Mouse (Mus musculus): Measurements from ENCODE around the gene Sbno2. TPM values are rescaled to one million over a fixed set of nuclear protein-coding genes. Genes with fewer than 3 reads are reported as not detected.

Sbno2 gene
- polyA plus RNA-seq, 1 experiment, result 44.6 TPM

DNA sequence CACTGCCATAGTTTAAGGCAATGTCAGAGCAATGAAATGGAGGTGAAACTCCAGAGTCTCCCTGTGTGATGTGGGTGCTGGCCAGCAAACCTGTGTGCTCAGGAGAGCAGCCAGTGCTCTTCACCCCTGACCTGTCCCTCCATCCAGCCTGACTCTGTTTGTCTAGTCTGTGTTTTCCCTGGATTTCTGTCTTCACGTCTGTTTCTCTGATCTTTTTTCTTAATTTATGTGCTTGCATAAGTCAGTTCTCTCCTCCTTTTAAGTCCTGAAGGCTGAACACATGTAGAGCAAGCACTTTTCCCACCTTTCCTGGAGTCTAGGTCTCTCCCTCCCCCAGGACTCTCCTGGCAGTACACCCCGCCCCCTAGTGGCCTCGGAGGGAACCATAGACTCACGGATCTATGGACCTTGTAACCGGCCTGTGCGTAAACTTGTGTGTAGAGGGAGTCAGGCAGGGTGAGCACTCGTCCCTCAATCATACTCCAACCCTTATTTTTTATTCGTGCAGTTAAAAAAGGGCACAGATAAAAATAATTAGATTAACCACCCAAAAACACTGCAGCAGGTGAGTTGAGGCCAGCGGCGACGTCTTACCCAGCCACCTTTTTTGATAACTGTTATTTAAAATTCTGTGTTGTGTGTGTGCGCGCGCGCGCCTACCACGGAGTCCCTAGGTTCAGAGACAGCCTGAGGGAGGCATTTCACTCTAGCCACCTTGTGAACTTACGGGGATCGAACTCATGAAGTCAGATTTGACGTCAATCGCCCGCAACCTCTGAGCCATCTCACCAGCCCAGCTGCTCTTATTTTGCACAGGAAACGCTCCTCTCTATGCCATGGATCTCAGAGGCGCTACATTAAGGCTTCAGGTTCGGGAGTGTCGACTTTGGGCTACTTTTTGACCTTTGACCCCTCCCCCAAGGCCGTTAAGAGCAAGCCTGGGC lies 9.2 kb upstream of the Sbno2 start:
- H3K27me3 ChIP-seq (ENCODE audit: control insufficient read depth, insufficient read depth, insufficient read length), result no peaks in the 10 kb centered on the region
- H3K36me3 ChIP-seq (ENCODE audit: control insufficient read depth, insufficient read depth), result peaks cover 5% of the 10 kb centered on the region
- TF ChIP-seq MAX (IDR thresholded peaks at IDR 0.05; ENCODE audit: low read depth) (no peak), E2F4 (IDR thresholded peaks at IDR 0.05; ENCODE audit: insufficient read depth) (no peak), REST (IDR thresholded peaks at IDR 0.05; ENCODE audit: insufficient read depth, insufficient read length) (no peak), USF1 (IDR thresholded peaks at IDR 0.05; ENCODE audit: low read depth) (no peak), MYOG (IDR thresholded peaks at IDR 0.05; ENCODE audit: control insufficient read depth in 1 of 3, insufficient read depth in 1 of 3, insufficient read length in 2 of 3, low read depth in 2 of 3) (no peak), TCF3 (IDR thresholded peaks at IDR 0.05; ENCODE audit: insufficient read length, low read depth) (no peak)
- H3K4me2 ChIP-seq (ENCODE audit: low read depth), result peak overlapping the region; percentile 80
- peak overlapping the region; percentile 93 for H3K4me3 ChIP-seq
- peaks cover 39% of the 10 kb centered on the region for H3K79me2 ChIP-seq (ENCODE audit: control insufficient read depth, insufficient read depth)
- H3ac ChIP-seq (ENCODE audit: control insufficient read depth, insufficient read length), result peak overlapping the region; percentile 96

GRCm38 (mm10) chr10:80107678-80108077 lies 2.3 kb upstream of the Sbno2 start:
- H3K79me2 ChIP-seq (ENCODE audit: control insufficient read depth, insufficient read depth), result peaks cover 6% of the 10 kb centered on the region
- TF ChIP-seq MYOD1 (IDR thresholded peaks at IDR 0.05; ENCODE audit: control insufficient read depth in 1 of 3, insufficient read length in 2 of 3, low read depth in 2 of 3) (peak in 1 of 3 experiments; percentile 54), MYOG (IDR thresholded peaks at IDR 0.05; ENCODE audit: control insufficient read depth in 1 of 3, insufficient read depth in 1 of 3, insufficient read length in 2 of 3, low read depth in 2 of 3) (peak in 1 of 3 experiments; percentile 68), USF1 (IDR thresholded peaks at IDR 0.05; ENCODE audit: low read depth) (no peak)
- H3ac ChIP-seq (ENCODE audit: control insufficient read depth, insufficient read length), result no peak overlapping the region
- no peaks in the 10 kb centered on the region for H3K36me3 ChIP-seq (ENCODE audit: control insufficient read depth, insufficient read depth)
- H3K27me3 ChIP-seq (ENCODE audit: control insufficient read depth, insufficient read depth, insufficient read length), result no peaks in the 10 kb centered on the region
- H3K4me2 ChIP-seq (ENCODE audit: low read depth), result peak overlapping the region; percentile 31
- H3K4me3 ChIP-seq, result no peak overlapping the region

DNA sequence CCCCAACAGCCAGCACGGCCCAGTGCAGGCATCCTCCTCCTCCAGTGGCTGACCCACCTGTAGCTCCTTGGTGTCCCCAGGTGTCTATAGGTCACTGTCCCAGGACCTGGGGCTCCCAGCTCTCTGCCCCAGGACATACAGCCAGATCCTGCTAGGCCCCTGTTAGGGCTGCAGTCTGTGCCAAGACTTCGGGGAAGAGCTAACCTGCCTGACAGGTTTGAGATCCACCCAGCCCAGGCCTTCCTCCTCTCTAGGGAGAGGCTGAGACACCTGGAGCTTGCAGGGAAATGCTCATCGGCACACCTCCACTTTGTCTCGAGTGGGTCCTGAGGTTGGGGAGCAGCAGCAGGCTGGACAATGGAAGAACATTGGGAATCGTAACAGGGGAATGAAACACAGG lies 555 bp upstream of the Sbno2 start:
- H3K79me2 ChIP-seq (ENCODE audit: control insufficient read depth, insufficient read depth), result peaks cover 19% of the 10 kb centered on the region
- no peak overlapping the region for H3K4me3 ChIP-seq
- no peak overlapping the region for H3K4me2 ChIP-seq (ENCODE audit: low read depth)
- H3K27me3 ChIP-seq (ENCODE audit: control insufficient read depth, insufficient read depth, insufficient read length), result no peaks in the 10 kb centered on the region
- H3K36me3 ChIP-seq (ENCODE audit: control insufficient read depth, insufficient read depth), result no peaks in the 10 kb centered on the region
- TF ChIP-seq REST (IDR thresholded peaks at IDR 0.05; ENCODE audit: insufficient read depth, insufficient read length), result no peak
- TF ChIP-seq MYOD1 (IDR thresholded peaks at IDR 0.05; ENCODE audit: control insufficient read depth in 1 of 3, insufficient read length in 2 of 3, low read depth in 2 of 3), result no peak
- no peak for TF ChIP-seq MAX (IDR thresholded peaks at IDR 0.05; ENCODE audit: low read depth)
- TF ChIP-seq SRF (IDR thresholded peaks at IDR 0.05; ENCODE audit: control insufficient read depth, insufficient read length, low read depth), result no peak
- TF ChIP-seq TCF12 (IDR thresholded peaks at IDR 0.05; ENCODE audit: insufficient read depth, poor library complexity, severe bottlenecking), result no peak
- TF ChIP-seq POLR2AphosphoS2 (IDR thresholded peaks at IDR 0.05; ENCODE audit: insufficient read length, low read depth), result no peak
- TF ChIP-seq USF1 (IDR thresholded peaks at IDR 0.05; ENCODE audit: low read depth), result no peak
- no peak for TF ChIP-seq TCF3 (IDR thresholded peaks at IDR 0.05; ENCODE audit: insufficient read length, low read depth)
- TF ChIP-seq MYOG (IDR thresholded peaks at IDR 0.05; ENCODE audit: control insufficient read depth in 1 of 3, insufficient read depth in 1 of 3, insufficient read length in 2 of 3, low read depth in 2 of 3), result no peak
- TF ChIP-seq E2F4 (IDR thresholded peaks at IDR 0.05; ENCODE audit: insufficient read depth), result no peak
- no peak for TF ChIP-seq CEBPB (IDR thresholded peaks at IDR 0.05; ENCODE audit: insufficient read depth, poor library complexity, severe bottlenecking)
- no peak for TF ChIP-seq POLR2A (IDR thresholded peaks at IDR 0.05; ENCODE audit: insufficient read length, low read depth)
- no peak overlapping the region for H3ac ChIP-seq (ENCODE audit: control insufficient read depth, insufficient read length)

DNA sequence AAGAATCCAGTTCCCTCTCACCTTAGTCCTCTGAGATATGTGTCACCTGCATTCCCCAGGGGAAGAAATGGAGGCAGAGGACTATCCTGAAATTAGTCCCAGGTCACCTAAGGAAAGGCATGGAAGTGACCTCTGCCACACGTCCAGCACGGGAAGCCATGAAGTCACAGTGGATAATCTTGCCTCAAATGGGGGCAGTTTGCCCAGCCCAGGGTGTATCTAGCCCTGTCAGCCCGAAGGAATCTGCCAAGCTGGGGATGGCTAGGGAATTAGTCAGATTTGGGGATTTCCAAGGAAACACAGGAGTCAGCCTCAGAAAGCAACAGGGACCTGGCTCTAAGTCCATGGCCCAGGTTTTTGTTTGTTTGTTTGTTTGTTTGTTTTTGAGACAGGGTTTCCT lies 1.2 kb downstream of the Sbno2 start:
- Histone ChIP-seq H3K27me3 (ENCODE audit: control insufficient read depth, insufficient read depth, insufficient read length) (no peaks in the 10 kb centered on the region), H3K4me3 (peak overlapping the region; percentile 67), H3K79me2 (ENCODE audit: control insufficient read depth, insufficient read depth) (peaks cover 37% of the 10 kb centered on the region), H3ac (ENCODE audit: control insufficient read depth, insufficient read length) (no peak overlapping the region), H3K36me3 (ENCODE audit: control insufficient read depth, insufficient read depth) (no peaks in the 10 kb centered on the region), H3K4me2 (ENCODE audit: low read depth) (peak overlapping the region; percentile 72)
- peak; percentile 55 for TF ChIP-seq POLR2AphosphoS2 (IDR thresholded peaks at IDR 0.05; ENCODE audit: insufficient read length, low read depth)
- no peak for TF ChIP-seq E2F4 (IDR thresholded peaks at IDR 0.05; ENCODE audit: insufficient read depth)
- TF ChIP-seq POLR2A (IDR thresholded peaks at IDR 0.05; ENCODE audit: insufficient read length, low read depth), result peak; percentile 48
- no peak for TF ChIP-seq SRF (IDR thresholded peaks at IDR 0.05; ENCODE audit: control insufficient read depth, insufficient read length, low read depth)
- no peak for TF ChIP-seq TCF12 (IDR thresholded peaks at IDR 0.05; ENCODE audit: insufficient read depth, poor library complexity, severe bottlenecking)

- H3K4me2 ChIP-seq (ENCODE audit: low read depth), result peak overlapping the region; percentile 72
- TF ChIP-seq POLR2A (IDR thresholded peaks at IDR 0.05; ENCODE audit: insufficient read length, low read depth) (no peak), TCF12 (IDR thresholded peaks at IDR 0.05; ENCODE audit: insufficient read depth, poor library complexity, severe bottlenecking) (no peak), SRF (IDR thresholded peaks at IDR 0.05; ENCODE audit: control insufficient read depth, insufficient read length, low read depth) (no peak), E2F4 (IDR thresholded peaks at IDR 0.05; ENCODE audit: insufficient read depth) (no peak), TCF3 (IDR thresholded peaks at IDR 0.05; ENCODE audit: insufficient read length, low read depth) (no peak), MYOD1 (IDR thresholded peaks at IDR 0.05; ENCODE audit: control insufficient read depth in 1 of 3, insufficient read length in 2 of 3, low read depth in 2 of 3) (no peak), MAX (IDR thresholded peaks at IDR 0.05; ENCODE audit: low read depth) (no peak), USF1 (IDR thresholded peaks at IDR 0.05; ENCODE audit: low read depth) (no peak), POLR2AphosphoS2 (IDR thresholded peaks at IDR 0.05; ENCODE audit: insufficient read length, low read depth) (no peak), MYOG (IDR thresholded peaks at IDR 0.05; ENCODE audit: control insufficient read depth in 1 of 3, insufficient read depth in 1 of 3, insufficient read length in 2 of 3, low read depth in 2 of 3) (no peak), REST (IDR thresholded peaks at IDR 0.05; ENCODE audit: insufficient read depth, insufficient read length) (no peak), CEBPB (IDR thresholded peaks at IDR 0.05; ENCODE audit: insufficient read depth, poor library complexity, severe bottlenecking) (no peak)
- peaks cover 48% of the 10 kb centered on the region for H3K79me2 ChIP-seq (ENCODE audit: control insufficient read depth, insufficient read depth)
- H3K36me3 ChIP-seq (ENCODE audit: control insufficient read depth, insufficient read depth), result no peaks in the 10 kb centered on the region
- no peaks in the 10 kb centered on the region for H3K27me3 ChIP-seq (ENCODE audit: control insufficient read depth, insufficient read depth, insufficient read length)
- H3K4me3 ChIP-seq, result peak overlapping the region; percentile 67
- H3ac ChIP-seq (ENCODE audit: control insufficient read depth, insufficient read length), result peak overlapping the region; percentile 82
Measured at GRCm38 (mm10) chr10:80103032-80103431, 2.3 kb downstream of the Sbno2 start.
